Comparison of ENCODE assay signal across 12 mouse cellular contexts in genomic region chr9:36944843-36945242, GRCm38 (mm10).
DNase-seq lines count a peak whose midpoint lies in the region; ATAC-seq lines count a peak whose summit lies in the region.
"Had no signal": no experiment of that assay in that cellular context is flagged by ENCODE, and none has a peak within 500 bp of the region (broad histone marks: within the 10 kb centered on the region; RNA-seq: fewer than 3 reads in every experiment).

No protein-coding gene starts in this region.

- H3K36me3 ChIP-seq in hindbrain, embryonic 16.5 days (ENCODE audit: control insufficient read depth, insufficient read depth, low read length), result no peaks in the 10 kb centered on the region
- no peaks in the 10 kb centered on the region for H3K36me3 ChIP-seq in hindbrain, embryonic 13.5 days
- H3K36me3 ChIP-seq: embryonic facial prominence, embryonic 12.5 days had no signal

- H3K4me2 ChIP-seq in hindbrain, embryonic 16.5 days (ENCODE audit: low read length), result no peak overlapping the region
- no peak overlapping the region for H3K4me2 ChIP-seq in hindbrain, embryonic 13.5 days
- H3K4me2 ChIP-seq: embryonic facial prominence, embryonic 12.5 days had no signal

- H3K4me3 ChIP-seq in hindbrain, embryonic 16.5 days (ENCODE audit: low read length), result no peak overlapping the region
- H3K4me3 ChIP-seq in hindbrain, embryonic 13.5 days, result no peak overlapping the region
- H3K4me3 ChIP-seq: embryonic facial prominence, embryonic 12.5 days had no signal

- no peaks in the 10 kb centered on the region for H3K27me3 ChIP-seq in hindbrain, embryonic 16.5 days (replicated peaks; ENCODE audit: control insufficient read depth, insufficient read depth, low read length)
- no peaks in the 10 kb centered on the region for H3K27me3 ChIP-seq in hindbrain, embryonic 13.5 days
- H3K27me3 ChIP-seq: embryonic facial prominence, embryonic 12.5 days had no signal

- H3K9ac ChIP-seq in hindbrain, embryonic 16.5 days (ENCODE audit: low read depth, low read length), result no peak overlapping the region
- H3K9ac ChIP-seq in hindbrain, embryonic 13.5 days, result no peak overlapping the region
- H3K9ac ChIP-seq: embryonic facial prominence, embryonic 12.5 days; liver, postnatal 0 days had no signal

- H3K9me3 ChIP-seq in hindbrain, embryonic 16.5 days (ENCODE audit: control insufficient read depth, low read length), result no peaks in the 10 kb centered on the region
- H3K9me3 ChIP-seq in hindbrain, embryonic 13.5 days, result no peaks in the 10 kb centered on the region
- H3K9me3 ChIP-seq: embryonic facial prominence, embryonic 12.5 days had no signal

- H3K4me1 ChIP-seq in hindbrain, embryonic 16.5 days (ENCODE audit: control insufficient read depth, insufficient read depth, low read depth, low read length), result peaks cover 5% of the 10 kb centered on the region; the same call in 1 of the 2 replicates
- H3K4me1 ChIP-seq in hindbrain, embryonic 13.5 days (replicated peaks), result peaks cover 35% of the 10 kb centered on the region

- no peak for DNase-seq in cerebellum, postnatal 4 days (ENCODE audit: low spot score in 2 of 2)
- peak; percentile 78 to 94 for DNase-seq in frontal cortex, postnatal 36 days (ENCODE audit: low spot score in 2 of 2)
- peak; percentile 87 to 95 for DNase-seq in right cerebral cortex, postnatal 10 days (ENCODE audit: low spot score in 2 of 2)
- DNase-seq in spleen, postnatal 36 days (ENCODE audit: low spot score in 2 of 2), result no peak
- no peak for DNase-seq in urinary bladder, postnatal 36 days (ENCODE audit: low spot score in 2 of 2)
- DNase-seq: adrenal gland, adult 2 months; kidney, postnatal 36 days; liver, postnatal 0 days had no signal

- peak overlapping the region; percentile 54; the same call in 1 of the 2 replicates for H3K27ac ChIP-seq in hindbrain, embryonic 16.5 days (ENCODE audit: low read depth, low read length)
- no peak overlapping the region for H3K27ac ChIP-seq in hindbrain, embryonic 13.5 days
- H3K27ac ChIP-seq: embryonic facial prominence, embryonic 12.5 days had no signal

- WGBS in hindbrain, embryonic 16.5 days, result 67% methylated on average over 7 of the region's 7 CpGs
- WGBS in hindbrain, embryonic 13.5 days, result 75% methylated on average over 7 of the region's 7 CpGs

- 0 out of 2 replicates have a peak, but pooled peaks have one; percentile 33 for ATAC-seq in cerebellum, adult (ENCODE audit: insufficient number of reproducible peaks, low FRiP score, low TSS enrichment)
- ATAC-seq in hindbrain, embryonic 16.5 days, result no peak
- ATAC-seq in hindbrain, embryonic 13.5 days (ENCODE audit: low FRiP score), result no peak
- ATAC-seq: liver, postnatal 0 days had no signal

Comparison
In these comparisons a context has a peak if more than half of its experiments do, and no peak if none do; other contexts are left out.
1. DNase-seq: peak in frontal cortex, postnatal 36 days (2 of 2) and right cerebral cortex, postnatal 10 days (2 of 2); none in cerebellum, postnatal 4 days (0 of 2), spleen, postnatal 36 days (0 of 2) and urinary bladder, postnatal 36 days (0 of 2).